Mouse (Mus musculus) limb, embryonic 12.5 days (tissue): ENCODE results near the gene Htr2b. TPM values are rescaled to one million over a fixed set of nuclear protein-coding genes. Genes with fewer than 3 reads are reported as not detected.

Source experiments
- ATAC-seq: fragments of 200-750 bp; cut with Nextera tagmentation; 2 replicates; pipeline ENCODE4 v1.8.0; 2017; ENCODE audit warnings: low read depth, moderate TSS enrichment; ENCODE audit not compliant: insufficient number of reproducible peaks, insufficient read depth, low FRiP score, low TSS enrichment
- H3K27ac ChIP-seq: fragments of 300-500 bp; sonication (generic); 2 replicates; pipeline ENCODE4 v1.5.1; 2016; ENCODE audit warnings: mild to moderate bottlenecking, moderate library complexity
- H3K27me3 ChIP-seq: fragments of 300-500 bp; sonication (generic); 2 replicates; pipeline ENCODE4 v1.6.1; 2016; ENCODE audit warnings: mild to moderate bottlenecking, moderate library complexity
- H3K36me3 ChIP-seq: fragments of 300-500 bp; sonication (generic); 2 replicates; pipeline ENCODE4 v1.6.1; 2016; ENCODE audit warnings: mild to moderate bottlenecking, moderate library complexity
- H3K4me1 ChIP-seq: fragments of 300-500 bp; sonication (generic); replicated peaks from 2 replicates; pipeline ENCODE4 v1.6.1; 2016
- H3K4me2 ChIP-seq: fragments of 300-500 bp; sonication (generic); 2 replicates; pipeline ENCODE4 v1.6.1; 2016; ENCODE audit warnings: mild to moderate bottlenecking, moderate library complexity
- H3K4me3 ChIP-seq: fragments of 300-500 bp; sonication (generic); replicated peaks from 2 replicates; pipeline ENCODE4 v1.5.1; 2016; ENCODE audit warnings: mild to moderate bottlenecking
- H3K9ac ChIP-seq: fragments of 300-500 bp; sonication (generic); replicated peaks from 2 replicates; pipeline ENCODE4 v1.6.1; 2016; ENCODE audit warnings: mild to moderate bottlenecking, moderate library complexity
- H3K9me3 ChIP-seq: fragments of 300-500 bp; sonication (generic); 2 replicates; pipeline ENCODE4 v1.6.1; 2016; ENCODE audit warnings: mild to moderate bottlenecking, moderate library complexity
- WGBS: fragments of 180-500 bp; shearing (Covaris S2); methylation state at CpG from one replicate; pipeline ENCODE4 v1.1.7; 2016; 5-methylcytosine and 5-hydroxymethylcytosine counted together
- polyA plus RNA-seq: library from polyadenylated mRNA; unstranded; fragments of >200 nt; fragmentation: Nextera tagmentation; extraction: Ambion mirVana; gene quantifications from 2 replicates; pipeline ENCODE4 v1.2.1, GENCODE M21; 2016

Htr2b gene
- polyA plus RNA-seq, 1 experiment from 2014 or later, result 0.93 TPM

GRCm38 (mm10) chr1:86076565-86076964, 35.2 kb downstream of the Htr2b start:
- no peak overlapping the region for H3K4me3 ChIP-seq
- H3K36me3 ChIP-seq, result peaks cover 81% of the 10 kb centered on the region
- no peaks in the 10 kb centered on the region for H3K27me3 ChIP-seq
- no peaks in the 10 kb centered on the region for H3K9me3 ChIP-seq
- H3K27ac ChIP-seq, result no peak overlapping the region
- no peaks in the 10 kb centered on the region for H3K4me1 ChIP-seq
- H3K9ac ChIP-seq, result no peak overlapping the region
- ATAC-seq, result no peak
- no peak overlapping the region for H3K4me2 ChIP-seq
- WGBS, result 94% methylated on average over 2 of the region's 2 CpGs

- Histone ChIP-seq H3K9me3 (peaks cover 5% of the 10 kb centered on the region; the same call in 1 of the 2 replicates), H3K9ac (peak within 1 kb of the TSS; percentile 96), H3K4me2 (peak within 1 kb of the TSS; percentile 90), H3K27ac (peak within 1 kb of the TSS; percentile 62), H3K4me3 (peak within 1 kb of the TSS; percentile 97), H3K27me3 (no peaks in the 10 kb centered on the region), H3K4me1 (peaks cover 11% of the 10 kb centered on the region), H3K36me3 (peaks cover 4% of the 10 kb centered on the region; the same call in 1 of the 2 replicates)
- peak; percentile 94 for ATAC-seq
- under 1% methylated on average over 47 of the region's 47 CpGs for WGBS
These were observed 47.3 kb downstream of the Htr2b start, which contains the start of gene Psmd1 for GRCm38 (mm10) chr1:86064271-86064991. Gene Psmd1 (plus strand): TSS chr1:86064387.

DNA sequence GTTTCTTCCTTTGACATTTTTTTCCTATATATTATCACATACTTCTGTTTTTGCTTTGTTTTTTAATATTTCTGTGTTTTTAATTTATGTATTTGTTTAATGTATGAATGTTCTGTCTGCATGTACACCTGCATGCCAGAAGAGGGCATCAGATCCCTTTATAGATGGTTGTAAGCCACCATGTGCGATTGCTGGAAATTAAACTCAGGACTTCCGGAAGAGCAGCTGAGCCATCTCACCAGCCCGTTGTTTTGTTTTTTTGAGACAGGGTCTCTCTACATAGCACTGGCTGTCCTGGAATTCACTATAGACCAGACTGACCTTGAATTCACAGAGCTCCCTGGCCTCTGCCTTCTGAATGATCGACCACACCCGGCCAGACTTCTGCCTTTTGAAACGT, 49.2 kb downstream of the Htr2b start:
- H3K4me1 ChIP-seq, result peaks cover 14% of the 10 kb centered on the region
- H3K4me2 ChIP-seq, result no peak overlapping the region
- no peak overlapping the region for H3K9ac ChIP-seq
- H3K9me3 ChIP-seq, result peaks cover 5% of the 10 kb centered on the region; the same call in 1 of the 2 replicates
- no peak overlapping the region for H3K4me3 ChIP-seq
- no peak overlapping the region for H3K27ac ChIP-seq
- 86% methylated on average over 6 of the region's 6 CpGs for WGBS
- peaks cover 4% of the 10 kb centered on the region; the same call in 1 of the 2 replicates for H3K36me3 ChIP-seq
- H3K27me3 ChIP-seq, result no peaks in the 10 kb centered on the region
- ATAC-seq, result no peak

DNA sequence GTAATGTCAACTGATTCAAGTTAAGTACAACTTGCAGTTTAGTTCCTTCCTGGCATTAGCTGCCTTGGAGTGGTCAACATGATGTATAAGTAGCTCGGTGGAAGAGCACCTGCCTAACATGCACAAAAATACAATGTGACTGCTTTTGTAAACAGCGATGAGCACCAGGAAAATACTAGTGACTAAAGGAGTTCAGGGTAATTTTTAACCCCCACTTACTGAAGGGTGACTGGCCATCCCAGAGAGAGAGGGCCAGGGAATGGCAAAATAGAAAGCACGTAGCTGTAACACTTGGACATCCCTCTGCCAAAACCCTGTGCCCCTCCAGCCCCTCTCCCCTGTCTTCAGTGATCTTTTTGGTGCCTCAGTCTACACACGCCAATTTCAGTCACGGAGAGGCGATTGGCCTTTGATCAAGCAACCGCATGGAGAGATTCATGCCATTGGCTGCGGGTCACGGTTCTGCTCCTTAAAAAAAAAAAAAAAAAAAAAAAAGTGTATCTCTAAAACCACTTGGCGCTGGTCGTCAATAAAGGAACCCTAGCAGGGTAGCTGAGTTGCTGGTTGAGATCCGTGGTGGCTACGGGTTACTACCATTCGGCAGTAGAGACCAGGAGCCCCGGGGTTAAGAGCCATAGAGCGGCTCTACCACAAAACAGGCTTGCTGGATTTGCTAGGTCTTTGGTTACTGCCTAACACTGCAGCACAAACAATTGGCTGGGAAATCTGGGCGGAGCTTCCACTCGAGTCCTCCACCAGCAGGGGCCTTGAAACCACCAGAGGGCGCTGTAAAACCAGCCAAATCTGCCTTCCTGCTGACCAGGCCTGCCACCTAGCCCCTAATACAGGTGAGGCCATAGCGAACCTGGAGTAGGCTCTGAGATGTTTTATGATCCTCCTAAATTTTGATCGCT, 52.7 kb downstream of the Htr2b start:
- Histone ChIP-seq H3K36me3 (no peaks in the 10 kb centered on the region), H3K9me3 (no peaks in the 10 kb centered on the region), H3K9ac (no peak overlapping the region), H3K4me1 (peaks cover 9% of the 10 kb centered on the region; the same call in 1 of the 2 replicates), H3K4me3 (peak overlapping the region; percentile 34), H3K4me2 (peak overlapping the region; percentile 54), H3K27ac (no peak overlapping the region), H3K27me3 (no peaks in the 10 kb centered on the region)
- ATAC-seq, result peak; percentile 61; the same call in 1 of the 2 replicates
- WGBS, result 10% methylated on average over 21 of the region's 21 CpGs

DNA sequence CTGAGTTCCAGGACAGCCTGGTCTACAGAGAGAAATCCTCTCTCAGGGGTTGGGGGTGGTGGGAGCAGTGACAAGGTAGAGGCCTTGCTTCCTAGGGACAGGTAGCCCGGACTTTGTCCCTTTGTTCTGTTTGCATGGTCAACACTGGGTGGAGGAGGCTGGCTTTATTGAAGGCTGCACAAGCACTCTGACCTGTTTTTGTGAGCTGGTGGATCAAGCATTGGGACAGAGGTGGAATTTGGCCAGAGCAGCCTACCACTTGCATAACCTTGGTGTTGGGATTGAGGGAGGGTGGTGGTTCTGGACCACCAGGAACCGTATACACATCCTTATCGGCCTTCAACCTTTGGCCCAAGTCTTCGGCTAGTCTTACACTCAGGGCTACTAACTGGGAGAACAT, 55.5 kb downstream of the Htr2b start:
- 88% methylated on average over 4 of the region's 4 CpGs for WGBS
- Histone ChIP-seq H3K9me3 (no peaks in the 10 kb centered on the region), H3K27ac (no peak overlapping the region), H3K4me3 (no peak overlapping the region), H3K27me3 (no peaks in the 10 kb centered on the region), H3K36me3 (no peaks in the 10 kb centered on the region), H3K9ac (no peak overlapping the region), H3K4me2 (no peak overlapping the region), H3K4me1 (peaks cover 9% of the 10 kb centered on the region; the same call in 1 of the 2 replicates)
- ATAC-seq, result no peak

DNA sequence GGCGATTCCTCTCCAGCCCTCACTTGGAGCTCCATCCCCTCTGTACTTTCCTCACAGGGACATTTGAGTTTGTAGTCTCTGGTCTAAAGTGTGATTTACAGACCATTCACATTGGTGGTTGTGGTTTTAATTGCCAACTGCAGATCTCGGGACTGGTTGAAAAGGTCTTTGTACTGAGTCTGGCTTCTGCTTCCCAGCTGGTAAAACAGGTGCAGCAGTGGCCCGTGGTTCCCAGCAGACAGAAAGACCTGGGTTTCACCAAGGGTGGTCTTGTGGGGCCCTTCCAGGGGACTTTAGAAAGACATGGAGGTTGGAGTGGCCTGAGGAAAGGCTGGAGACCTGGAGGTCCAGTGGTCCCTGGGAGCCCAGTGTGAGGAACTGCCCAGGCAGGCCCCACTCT, 56.8 kb downstream of the Htr2b start:
- WGBS, result 29% methylated on average over 3 of the region's 3 CpGs
- Histone ChIP-seq H3K9ac (no peak overlapping the region), H3K4me1 (peaks cover 9% of the 10 kb centered on the region; the same call in 1 of the 2 replicates), H3K27me3 (no peaks in the 10 kb centered on the region), H3K27ac (no peak overlapping the region), H3K9me3 (no peaks in the 10 kb centered on the region), H3K4me3 (no peak overlapping the region), H3K36me3 (no peaks in the 10 kb centered on the region), H3K4me2 (no peak overlapping the region)
- ATAC-seq, result no peak

DNA sequence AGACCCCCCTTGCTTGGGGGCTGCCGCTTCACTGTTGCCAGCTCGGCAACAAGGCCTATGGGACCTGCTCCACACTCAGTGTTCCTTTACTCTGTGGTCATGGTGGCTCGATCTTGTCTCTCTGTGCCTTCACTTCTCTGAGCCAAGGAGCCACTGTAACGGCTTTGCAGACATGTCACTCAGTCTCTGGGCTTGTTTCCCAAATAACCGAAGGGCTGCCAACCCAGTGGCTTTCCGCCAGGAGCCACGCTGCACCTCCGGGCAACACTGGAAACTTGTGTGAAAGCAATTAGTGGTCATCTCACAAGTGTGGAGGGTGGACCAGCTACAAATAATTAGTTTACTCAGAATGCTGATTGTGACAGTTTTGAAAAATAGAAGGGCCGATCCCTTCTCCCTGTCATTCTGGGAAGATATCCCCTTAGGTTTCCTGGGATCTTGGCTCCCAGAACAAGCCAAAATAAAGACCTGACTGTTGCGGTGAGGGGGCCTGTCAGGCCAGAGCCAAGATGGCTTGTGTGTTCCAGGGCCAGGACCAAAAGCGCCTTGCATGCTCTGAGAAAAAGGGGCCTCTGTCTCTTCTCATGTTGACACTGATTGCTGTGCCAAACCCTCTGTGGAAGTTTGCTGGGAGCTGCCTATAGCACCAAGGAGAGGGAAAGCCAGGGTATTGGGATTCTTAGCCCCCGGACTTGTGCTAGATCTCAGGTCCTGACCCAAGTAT, 58.4 kb downstream of the Htr2b start:
- ATAC-seq, result no peak
- Histone ChIP-seq H3K27ac (no peak overlapping the region), H3K4me1 (peaks cover 6% of the 10 kb centered on the region; the same call in 1 of the 2 replicates), H3K4me3 (no peak overlapping the region), H3K36me3 (no peaks in the 10 kb centered on the region), H3K9ac (no peak overlapping the region), H3K27me3 (peaks cover 8% of the 10 kb centered on the region), H3K4me2 (no peak overlapping the region), H3K9me3 (no peaks in the 10 kb centered on the region)
- WGBS, result 85% methylated on average over 12 of the region's 12 CpGs

Other genes starting within 250 kb of the Htr2b start
- gene Itm2c, start 217.7 kb downstream of the Htr2b start, polyA plus RNA-seq, result 214 TPM in 2 replicates
- gene 4933407L21Rik, start 183.5 kb downstream of the Htr2b start, polyA plus RNA-seq, result 0.17 TPM in 1 of 2 replicates, not detected in the other
- not detected in 2 replicates for gene Gpr55, start 151.0 kb downstream of the Htr2b start, polyA plus RNA-seq
- gene Spata3, start 95.2 kb downstream of the Htr2b start, polyA plus RNA-seq, result not detected in 2 replicates
- 0.12 and 0.35 TPM in 2 replicates for gene 2810459M11Rik, start 66.1 kb downstream of the Htr2b start, polyA plus RNA-seq
- gene Psmd1, start 47.6 kb downstream of the Htr2b start, polyA plus RNA-seq, result 193 and 202 TPM in 2 replicates
- 0.55 and 0.96 TPM in 2 replicates for gene Gm21972, start 21.7 kb upstream of the Htr2b start, polyA plus RNA-seq
- gene Armc9, start 42.8 kb upstream of the Htr2b start, polyA plus RNA-seq, result 32.5 and 33.2 TPM in 2 replicates
- 5.9 and 7.1 TPM in 2 replicates for gene B3gnt7, start 190.9 kb upstream of the Htr2b start, polyA plus RNA-seq
- gene Ncl, start 247.4 kb upstream of the Htr2b start, polyA plus RNA-seq, result 467 and 515 TPM in 2 replicates